Mouse (Mus musculus) megakaryocyte, adult 5-6 weeks (primary cell): ENCODE data around the gene Wnt4. TPM values are rescaled to one million over a fixed set of nuclear protein-coding genes. Genes with fewer than 3 reads are reported as not detected.

Source experiments
- ATAC-seq: 2 replicates; pipeline ENCODE4 v1.8.0; 2016; ENCODE audit warnings: mild to moderate bottlenecking, inconsistent platforms; ENCODE audit not compliant: poor library complexity, severe bottlenecking
- total RNA-seq, 2 experiments: library from RNA; stranded (forward) in 1 of 2; stranded (reverse) in 1 of 2; fragments of 153-499, 151-499 nt in 1 of 2; fragments of 221-1000, 200-1000 nt in 1 of 2; gene quantifications; 2 replicates each; pipeline versions ENCODE4 v1.2.3 to v1.2.4; 2015 to 2017

The Wnt4 gene
- total RNA-seq (2015) (not detected in 2 replicates), total RNA-seq (2017) (not detected in 2 replicates)

DNA sequence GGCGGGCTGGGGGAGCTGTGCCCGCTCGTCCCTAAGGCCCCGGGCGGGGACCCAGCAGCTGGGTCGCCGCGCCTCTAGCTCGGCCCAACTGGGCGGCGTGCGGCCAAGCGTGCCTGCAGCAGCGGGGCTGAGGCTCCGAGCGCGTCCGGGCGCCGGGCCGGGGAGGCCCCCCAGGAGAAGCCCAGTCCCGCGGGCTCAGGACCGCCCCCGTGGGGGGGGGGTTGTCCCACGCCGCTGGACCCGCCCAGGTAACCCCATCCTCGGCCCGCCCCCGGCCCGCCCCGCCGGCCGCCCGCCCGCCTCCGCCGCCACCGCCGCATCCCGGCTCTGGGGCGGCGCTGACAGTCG, at the start of gene Wnt4:
Wnt4 (plus strand) TSS at position 324 of the 348 bp plus-strand sequence.
- ATAC-seq = no peak

DNA sequence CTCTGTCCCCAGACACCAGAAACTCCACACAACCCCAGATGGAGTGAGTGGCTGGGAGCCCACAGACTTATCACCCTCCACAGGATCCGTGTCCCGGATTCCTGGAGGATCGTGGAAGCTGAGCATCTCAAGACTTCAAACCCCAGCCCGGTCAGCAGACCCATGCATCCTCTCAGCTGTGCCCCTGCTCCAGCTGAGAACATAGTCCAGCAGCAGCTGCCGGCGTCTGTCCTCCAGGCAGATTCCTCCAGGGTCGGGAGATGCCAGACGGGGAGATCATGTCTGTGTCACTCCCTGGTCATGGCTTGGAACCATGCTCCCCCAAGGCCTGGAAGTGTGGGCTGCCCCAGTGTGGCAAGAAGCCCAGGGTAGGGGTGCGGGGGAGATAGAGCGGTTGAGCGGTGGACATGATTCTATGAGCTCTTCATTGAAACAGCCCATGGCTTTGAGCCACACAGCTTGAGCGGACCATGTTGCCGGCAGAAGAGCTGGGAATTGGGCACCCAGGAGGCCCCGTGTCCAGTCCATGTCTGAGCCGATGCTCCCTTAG, 48.6 kb upstream of the Wnt4 start:
- ATAC-seq = no peak

DNA sequence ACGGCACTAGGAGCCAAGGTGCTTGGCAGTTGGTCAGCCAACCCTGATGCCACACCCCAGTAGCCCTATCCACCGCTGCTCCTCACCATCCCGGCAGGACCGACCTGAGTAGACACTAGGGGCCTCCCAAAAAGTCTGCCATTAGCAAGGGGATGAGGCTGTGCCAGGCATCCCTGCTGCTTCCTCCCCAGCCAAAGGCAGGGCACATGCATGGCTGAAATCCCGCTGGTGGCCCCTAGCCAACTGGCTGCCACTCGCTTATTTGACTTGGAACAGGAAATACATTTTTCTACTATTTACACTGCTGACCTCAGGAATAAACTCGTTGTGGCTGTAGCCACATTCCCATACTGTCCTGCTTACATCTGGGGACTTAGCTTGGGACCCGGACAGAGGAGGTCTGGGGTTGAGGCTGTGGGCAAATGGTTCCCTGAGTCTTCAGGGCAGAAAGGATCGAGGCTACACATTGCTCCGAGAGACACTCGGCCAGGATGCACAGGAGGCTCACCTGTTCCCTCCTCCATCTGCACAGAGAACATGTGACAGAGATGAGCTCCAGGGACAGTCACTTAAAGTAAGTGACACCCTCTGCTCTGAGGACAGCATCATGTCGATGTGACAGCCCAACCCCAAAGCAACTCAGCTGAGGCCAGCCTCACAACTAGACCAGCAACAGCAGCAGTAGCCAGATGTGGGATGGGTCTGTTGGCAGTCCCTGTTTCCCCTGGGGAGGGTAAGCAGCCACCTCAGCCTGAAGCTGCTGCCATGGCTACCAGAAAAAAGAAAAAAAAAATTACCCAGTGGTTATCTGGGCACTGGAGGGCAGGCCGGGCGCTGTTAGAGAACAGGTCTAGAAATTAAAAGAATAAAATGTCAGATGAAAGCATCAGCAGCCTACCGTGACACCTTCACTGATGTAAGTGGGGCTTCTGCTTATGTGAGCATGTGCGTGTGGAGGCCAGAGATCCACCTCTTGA, 45.5 kb upstream of the Wnt4 start:
- no peak for ATAC-seq

DNA sequence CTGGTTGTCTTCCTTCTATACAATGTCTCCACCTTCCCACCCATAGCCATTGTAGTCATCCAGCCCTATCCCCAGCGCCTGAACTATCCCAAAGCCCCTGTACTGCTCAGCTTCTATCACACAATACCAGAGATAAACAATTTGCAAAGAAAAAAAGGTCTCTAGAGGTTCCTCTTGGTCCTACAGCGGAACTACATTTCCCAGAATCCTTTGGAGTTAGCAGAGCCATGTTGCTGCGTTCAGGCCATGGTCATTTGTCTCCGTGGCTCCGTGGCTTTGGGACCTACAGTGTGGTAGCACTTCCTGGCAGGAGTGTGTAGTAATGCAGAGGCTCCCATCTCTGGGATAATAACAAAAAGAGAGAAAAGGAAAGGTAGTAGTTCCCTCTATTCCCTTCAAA, 43.7 kb upstream of the Wnt4 start:
- ATAC-seq = no peak

DNA sequence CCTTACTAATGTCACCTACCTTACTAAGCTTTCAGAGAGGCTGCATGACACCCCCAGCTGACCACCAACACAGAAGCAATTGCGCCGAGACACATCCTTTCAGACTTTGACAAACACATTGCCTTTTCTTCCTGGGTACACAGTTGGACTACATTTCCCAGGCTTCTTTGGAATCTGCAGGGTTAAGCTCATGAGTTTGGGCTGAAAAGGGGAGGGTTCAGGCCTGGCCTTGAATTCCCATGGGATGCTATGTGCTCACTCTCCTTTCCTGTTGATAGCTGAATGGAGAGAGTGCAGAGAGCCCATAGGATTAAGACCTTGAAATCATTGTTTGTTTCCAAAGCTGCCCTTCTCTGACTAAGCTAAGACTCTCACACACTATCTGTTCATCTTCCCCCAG, 42.8 kb upstream of the Wnt4 start:
- no peak for ATAC-seq

DNA sequence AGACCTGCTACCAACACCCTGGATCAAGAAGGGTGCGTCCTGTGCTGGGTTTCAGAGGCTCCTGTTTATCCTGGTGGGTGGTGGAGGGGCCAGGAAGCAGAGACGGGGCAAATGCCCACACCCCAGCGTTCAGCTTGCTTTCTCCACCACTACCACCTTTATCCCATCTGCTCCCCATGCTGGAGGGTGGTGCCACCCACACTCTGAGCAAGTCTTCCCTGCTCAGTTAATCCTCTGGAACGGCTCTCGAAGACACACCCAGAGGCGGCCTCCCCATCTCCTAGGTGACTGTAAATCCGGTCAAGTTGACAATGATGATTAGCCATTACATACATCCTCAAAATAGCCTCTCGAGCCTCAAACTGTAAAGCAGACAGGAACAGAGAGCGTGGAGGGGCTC, 41.9 kb upstream of the Wnt4 start:
- ATAC-seq = no peak

DNA sequence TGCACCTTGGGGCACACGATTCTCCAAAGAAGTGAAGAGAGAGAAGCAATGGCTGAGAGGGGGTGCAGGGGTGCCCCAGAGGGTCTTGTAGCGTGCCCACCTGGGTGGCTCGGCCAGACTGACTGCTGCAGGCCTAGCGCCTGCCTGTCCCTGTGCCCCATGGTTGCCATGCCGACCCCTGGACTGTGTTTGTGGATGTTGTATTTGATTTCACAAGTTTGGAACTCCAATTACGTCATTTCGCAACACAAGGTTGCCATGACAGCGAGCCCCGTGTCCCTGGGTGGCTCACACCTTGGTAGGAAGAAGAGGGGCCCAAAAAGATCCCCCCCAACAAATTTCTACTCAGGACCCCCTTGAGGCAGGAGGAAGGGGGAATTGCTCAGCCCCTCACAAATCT, 32.4 kb upstream of the Wnt4 start:
- no peak for ATAC-seq

DNA sequence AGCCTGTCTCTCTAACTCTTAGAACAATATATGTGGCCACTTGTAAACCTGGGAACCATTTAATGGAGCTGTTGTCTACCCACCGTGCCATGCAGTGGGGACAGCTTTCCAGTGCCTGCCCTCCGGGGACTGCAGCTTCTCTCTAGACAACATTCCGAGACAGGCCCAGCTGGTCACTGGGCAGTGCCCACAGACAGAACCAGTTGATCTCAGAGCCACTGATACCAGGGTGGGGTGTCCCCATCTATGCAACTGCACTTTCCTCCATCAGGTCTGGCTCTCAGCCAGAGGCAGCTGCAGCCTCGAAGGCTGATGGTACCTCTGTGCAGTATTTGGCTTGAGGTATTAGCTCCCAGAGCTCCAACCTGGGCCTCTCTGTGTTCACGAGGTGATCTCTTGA, 27.0 kb upstream of the Wnt4 start:
- ATAC-seq = no peak

DNA sequence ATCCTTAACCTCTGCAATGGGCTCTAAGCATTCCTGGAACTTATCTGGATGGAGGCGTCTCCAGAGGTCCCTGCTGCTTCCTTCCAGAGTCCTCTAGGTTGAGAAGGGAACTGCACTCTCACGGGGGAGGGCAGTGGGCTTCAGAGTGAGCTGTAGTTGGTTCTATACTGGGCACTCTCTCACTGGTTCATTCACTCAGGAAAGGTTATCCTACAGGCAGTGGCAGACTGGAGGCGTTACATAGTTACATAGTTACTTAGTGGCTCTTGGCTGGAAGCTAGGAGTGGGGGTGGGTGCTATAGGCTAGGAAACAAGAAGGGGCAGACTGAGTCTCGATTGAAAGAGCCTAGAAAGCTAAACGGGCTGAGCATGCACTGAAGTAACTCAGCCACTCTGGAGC, 26.4 kb upstream of the Wnt4 start:
- ATAC-seq = no peak

DNA sequence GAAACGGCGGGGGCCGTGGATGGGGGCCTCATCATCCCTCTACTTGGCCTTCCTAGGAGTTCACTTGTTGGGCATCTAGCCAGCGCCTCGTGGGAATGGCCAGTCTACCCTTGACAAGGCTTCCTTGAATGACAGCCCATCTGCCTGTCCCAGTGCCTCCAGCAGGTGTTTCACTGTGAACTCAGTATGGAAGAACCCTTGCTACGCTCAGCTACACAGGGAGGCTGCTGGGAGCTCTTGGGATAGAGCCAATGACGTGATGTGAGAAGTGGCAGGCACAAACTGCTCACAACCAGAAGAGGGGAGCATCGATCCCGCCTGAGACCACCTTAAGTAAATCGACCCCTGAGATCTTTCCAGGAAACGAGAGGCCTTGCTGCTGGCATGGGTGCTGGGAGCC, 23.7 kb upstream of the Wnt4 start:
- no peak for ATAC-seq

DNA sequence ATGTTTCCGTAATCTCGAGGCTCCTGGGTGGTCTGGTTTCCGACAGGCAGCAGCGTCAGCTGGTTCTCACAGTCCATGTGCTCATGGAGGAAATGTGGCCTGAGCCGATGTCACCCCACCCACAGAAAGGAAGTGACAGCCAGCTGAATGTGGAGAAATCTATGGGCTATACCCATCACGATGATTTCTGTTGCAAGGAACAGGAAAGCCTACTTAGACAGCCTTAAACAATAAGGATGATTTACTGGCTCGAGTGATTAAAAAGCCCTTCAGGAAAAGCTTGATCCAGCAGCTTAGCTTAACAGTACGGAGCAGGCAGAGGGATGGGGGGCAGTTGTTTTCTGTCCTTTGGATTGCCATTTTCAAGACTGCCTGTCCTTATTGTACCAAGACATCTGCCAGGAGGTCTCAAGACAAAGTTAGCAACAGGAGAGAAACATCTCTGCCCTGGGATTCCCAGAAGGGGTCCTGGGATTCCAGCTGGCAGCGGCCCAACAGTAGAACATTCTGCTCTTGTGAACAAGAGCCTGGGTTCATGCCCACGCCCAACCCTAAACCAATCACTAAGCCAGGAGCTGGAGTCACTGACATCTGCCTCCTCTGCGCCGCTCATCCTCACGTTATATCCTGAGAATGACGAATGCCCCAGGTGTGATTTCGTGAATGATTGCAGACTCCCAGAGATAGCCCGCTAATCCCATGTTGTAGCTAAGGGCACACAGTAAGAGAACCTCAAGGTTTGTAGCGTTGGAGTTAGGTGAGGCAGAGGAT, 22.9 kb upstream of the Wnt4 start:
- ATAC-seq = no peak

DNA sequence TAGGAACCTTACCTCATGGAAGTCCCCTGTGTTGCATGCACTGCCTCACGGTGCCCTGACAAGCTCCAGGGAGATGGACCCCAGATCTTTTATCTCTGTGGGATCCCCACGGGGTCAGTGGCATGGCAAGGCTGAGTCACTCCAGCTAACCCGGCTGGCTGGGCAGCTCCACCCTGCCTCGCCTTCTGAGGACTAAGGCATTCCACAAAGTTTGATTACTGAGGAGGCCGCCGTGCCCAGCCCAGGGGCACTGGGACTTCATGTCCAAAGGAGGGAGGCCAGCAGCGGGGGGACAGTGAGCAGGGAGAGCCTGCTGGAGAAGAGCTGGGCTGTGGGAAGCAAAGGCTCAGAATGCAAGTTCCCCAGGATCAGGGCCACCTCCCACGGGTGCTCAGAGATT, 21.7 kb upstream of the Wnt4 start:
- no peak for ATAC-seq

DNA sequence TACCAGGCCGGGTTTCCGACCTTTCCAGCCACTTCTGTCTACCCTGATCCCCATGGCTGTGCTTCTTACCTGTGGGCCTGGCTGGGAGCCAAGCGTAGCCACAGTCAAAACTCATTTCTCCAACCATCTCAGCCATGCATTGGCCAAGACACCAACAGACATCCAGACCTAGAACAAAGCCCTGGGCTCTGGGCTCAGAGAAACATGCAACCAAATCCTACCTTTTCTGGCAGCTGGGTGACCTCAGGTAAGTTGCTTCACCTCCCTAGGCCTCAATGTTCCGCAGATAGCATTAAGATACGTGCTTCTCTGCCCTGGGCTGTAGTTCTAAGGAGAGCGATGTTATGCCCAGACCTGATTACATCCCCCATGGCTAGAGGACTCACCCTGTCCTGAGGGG, 15.5 kb upstream of the Wnt4 start:
- ATAC-seq = no peak

DNA sequence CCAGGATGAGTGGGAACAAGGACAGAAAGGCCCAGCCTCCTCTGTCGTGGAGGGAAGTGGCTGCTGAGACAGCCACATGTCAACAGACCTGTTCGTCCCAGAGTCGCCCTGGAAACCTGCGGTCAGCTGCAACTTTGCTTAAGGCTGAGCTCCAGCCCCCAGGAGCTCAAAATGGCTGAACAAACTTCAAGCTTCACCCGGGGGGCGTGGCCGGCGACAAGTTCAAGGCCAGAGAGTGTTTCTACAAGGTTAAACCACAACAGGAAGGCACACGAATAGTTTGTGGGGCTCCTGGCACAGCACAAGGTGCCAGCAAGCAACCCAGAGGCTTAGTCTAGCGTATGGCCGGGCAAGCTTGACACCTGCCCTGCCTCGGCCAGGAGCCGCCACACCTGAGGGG, 13.2 kb upstream of the Wnt4 start:
- no peak for ATAC-seq

DNA sequence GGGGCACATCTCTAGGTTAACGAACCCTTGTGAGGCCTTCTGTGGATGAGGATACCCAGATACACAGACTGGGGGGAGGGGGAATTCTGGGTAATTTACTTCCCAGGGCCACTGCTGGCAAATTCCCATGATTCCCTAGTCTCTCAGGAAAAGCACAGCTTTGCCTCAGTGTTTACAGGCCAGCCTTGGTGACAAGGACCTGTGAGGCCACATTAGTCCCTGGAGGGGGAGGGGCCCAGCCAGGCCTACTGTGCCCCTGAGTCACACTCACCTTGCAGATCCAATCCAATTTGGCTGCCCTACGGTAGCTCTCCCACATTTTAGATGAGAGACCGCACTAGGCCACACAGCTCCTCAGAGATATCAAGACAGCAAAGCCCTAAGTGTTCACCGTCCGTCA, 12.2 kb upstream of the Wnt4 start:
- no peak for ATAC-seq

DNA sequence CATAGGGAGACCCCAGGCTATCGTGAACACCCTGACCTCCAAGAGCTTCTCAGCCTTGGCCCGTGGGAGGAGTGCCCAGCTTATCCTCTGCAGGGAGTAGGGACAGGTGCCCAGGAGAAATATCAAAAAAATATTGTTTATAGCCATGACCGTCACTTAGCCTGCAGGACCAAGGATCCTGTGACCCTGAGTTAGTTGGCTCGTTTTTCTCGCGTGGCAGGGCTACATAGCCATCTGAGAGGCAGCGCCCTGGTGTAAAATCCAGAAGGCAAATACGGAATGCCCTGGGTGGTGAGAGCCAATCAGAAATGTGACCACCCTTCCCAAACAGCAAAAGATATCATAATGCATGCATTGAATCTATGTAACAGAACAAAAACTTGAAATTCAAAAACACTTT, 8.7 kb upstream of the Wnt4 start:
- no peak for ATAC-seq

DNA sequence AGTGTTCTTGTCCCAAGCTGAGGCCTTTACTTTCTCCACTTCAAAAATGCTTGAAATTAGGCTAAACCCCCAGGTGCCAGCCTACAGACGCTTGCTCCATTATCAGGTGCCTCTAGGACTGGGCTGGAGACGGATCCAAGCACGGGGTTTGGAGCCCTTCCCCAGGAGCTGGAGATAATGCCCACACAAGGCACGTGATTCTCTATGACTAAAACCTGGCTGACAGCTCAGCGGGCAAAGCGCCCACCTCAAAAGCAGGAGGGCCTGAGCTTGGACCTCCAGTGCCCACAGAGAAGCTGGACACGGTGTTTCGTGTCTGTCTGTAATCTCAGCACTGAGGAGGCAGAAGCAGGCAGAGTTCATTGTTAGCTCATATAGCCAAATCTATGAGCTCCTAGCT, 5.4 kb upstream of the Wnt4 start:
- no peak for ATAC-seq

DNA sequence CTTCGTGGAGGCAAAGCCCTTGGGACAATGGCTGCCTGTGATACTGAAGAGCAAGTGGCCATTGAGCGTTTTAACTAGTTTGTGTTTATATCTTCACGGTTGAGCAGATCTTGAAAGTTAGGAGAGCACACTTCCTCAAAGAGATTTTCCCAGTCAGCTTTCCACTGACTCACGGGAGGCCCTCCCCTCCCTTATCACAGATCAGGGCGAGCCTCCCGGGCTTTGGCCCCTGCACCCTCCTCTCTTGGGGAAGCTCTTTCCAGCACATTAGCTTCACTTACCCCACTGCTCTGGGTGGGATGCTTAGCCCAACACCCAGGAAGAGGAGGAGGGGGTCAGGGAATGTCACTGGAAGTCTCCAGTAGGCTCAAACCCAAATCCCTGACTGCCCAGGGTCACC, 3.0 kb upstream of the Wnt4 start:
- no peak for ATAC-seq

DNA sequence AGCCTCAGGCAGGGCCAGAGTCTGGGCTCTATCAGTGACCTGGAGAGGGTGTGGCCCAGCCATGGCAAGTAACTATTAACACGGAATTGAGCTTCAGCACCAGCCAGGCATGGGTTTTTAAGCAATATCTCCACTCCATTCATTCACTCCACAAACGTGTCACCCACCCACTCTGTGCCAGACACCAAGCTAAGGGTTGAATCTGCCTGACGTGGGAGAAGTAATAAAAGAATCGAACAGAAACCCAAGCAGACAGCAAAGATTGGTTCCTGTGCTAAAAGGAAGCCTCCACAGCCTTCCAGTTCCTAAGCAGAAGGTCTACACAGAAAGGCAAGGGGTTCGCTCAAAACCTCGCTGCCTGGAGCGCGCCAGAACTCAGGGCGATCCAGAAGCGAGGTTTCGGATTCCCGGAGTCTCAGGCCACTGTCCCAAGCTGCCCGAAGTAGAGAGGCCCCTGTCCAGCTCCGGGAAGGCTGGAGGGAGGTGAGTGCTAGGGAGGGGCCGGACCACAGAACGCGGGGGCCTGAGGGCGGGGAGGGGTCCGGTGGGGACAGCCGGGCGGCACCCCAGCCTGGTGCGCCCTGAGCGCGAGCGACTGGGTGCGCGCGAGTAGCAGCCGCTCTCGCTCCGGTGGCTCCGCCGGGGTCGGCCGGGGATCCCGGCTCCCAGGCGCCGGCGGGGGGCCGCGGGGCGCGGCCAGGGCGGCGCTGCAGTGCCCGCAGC, 685 bp upstream of the Wnt4 start:
- no peak for ATAC-seq

DNA sequence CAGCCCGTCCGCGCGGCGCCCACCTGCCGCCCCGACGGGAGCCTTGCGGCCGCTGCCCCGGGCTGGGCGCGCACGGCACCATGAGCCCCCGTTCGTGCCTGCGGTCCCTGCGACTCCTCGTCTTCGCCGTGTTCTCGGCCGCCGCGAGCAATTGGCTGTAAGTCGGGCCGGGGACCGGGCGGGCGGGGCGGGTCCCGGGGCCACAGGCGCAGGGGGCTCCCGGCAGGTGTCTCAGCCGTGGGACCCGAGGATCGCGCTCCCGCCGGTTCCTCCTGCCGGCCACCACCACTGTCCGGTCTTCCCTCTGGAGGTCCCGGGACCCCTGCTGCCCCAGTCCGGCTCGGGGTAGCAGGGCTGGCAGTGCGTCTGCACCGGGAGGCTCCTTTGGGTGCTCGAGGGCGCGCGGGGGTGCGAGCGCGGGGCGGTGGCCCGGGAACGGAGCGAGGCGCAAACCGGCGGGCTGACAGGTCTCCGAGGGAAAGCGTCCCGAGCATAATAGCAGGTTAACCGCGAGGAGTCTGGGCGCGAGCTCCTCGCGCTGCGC, 383 bp downstream of the Wnt4 start:
- ATAC-seq = no peak
